Mouse (Mus musculus): Measurements from ENCODE around the gene Pm20d1. TPM values are rescaled to one million over a fixed set of nuclear protein-coding genes. Genes with fewer than 3 reads are reported as not detected.
A peak's percentile ranks its signal among the peaks of the same experiment; 100 is the strongest.

The Pm20d1 gene
- polyA plus RNA-seq, 1 experiment from 2014 or later = 0.70 TPM

- no peak overlapping the region for H3K4me3 ChIP-seq (ENCODE audit: low read length)
- 70% methylated on average over 8 of the region's 8 CpGs for WGBS
- 0 out of 2 replicates have a peak, but pooled peaks cover 4% of the 10 kb centered on the region for H3K4me1 ChIP-seq (replicated peaks; ENCODE audit: control insufficient read depth, insufficient read depth, low read length)
- no peak for ATAC-seq (ENCODE audit: low read depth)
- no peaks in the 10 kb centered on the region for H3K36me3 ChIP-seq (ENCODE audit: control insufficient read depth, insufficient read depth, low read length)
- no peak overlapping the region for H3K4me2 ChIP-seq (ENCODE audit: low read depth, low read length)
- H3K27ac ChIP-seq (ENCODE audit: low read length) = no peak overlapping the region
- no peak overlapping the region for H3K9ac ChIP-seq (ENCODE audit: low read length)
- H3K9me3 ChIP-seq (ENCODE audit: control insufficient read depth, low read length) = peaks cover 3% of the 10 kb centered on the region; the same call in 1 of the 2 replicates
- H3K27me3 ChIP-seq (ENCODE audit: control insufficient read depth, insufficient read depth, low read depth, low read length) = no peaks in the 10 kb centered on the region
Measured at GRCm38 (mm10) chr1:131822292-131822691, 25.1 kb downstream of the Pm20d1 start.

GRCm38 (mm10) chr1:131822856-131823492 is 25.8 kb downstream of the Pm20d1 start:
- H3K4me1 ChIP-seq (replicated peaks; ENCODE audit: control insufficient read depth, insufficient read depth, low read length) = 0 out of 2 replicates have a peak, but pooled peaks cover 4% of the 10 kb centered on the region
- H3K4me2 ChIP-seq (ENCODE audit: low read depth, low read length) = no peak overlapping the region
- no peaks in the 10 kb centered on the region for H3K27me3 ChIP-seq (ENCODE audit: control insufficient read depth, insufficient read depth, low read depth, low read length)
- H3K9me3 ChIP-seq (ENCODE audit: control insufficient read depth, low read length) = peaks cover 3% of the 10 kb centered on the region; the same call in 1 of the 2 replicates
- no peak overlapping the region for H3K27ac ChIP-seq (ENCODE audit: low read length)
- 85% methylated on average over 1 of the region's 1 CpGs for WGBS
- no peak for ATAC-seq (ENCODE audit: low read depth)
- no peak overlapping the region for H3K9ac ChIP-seq (ENCODE audit: low read length)
- no peaks in the 10 kb centered on the region for H3K36me3 ChIP-seq (ENCODE audit: control insufficient read depth, insufficient read depth, low read length)
- no peak overlapping the region for H3K4me3 ChIP-seq (ENCODE audit: low read length)

GRCm38 (mm10) chr1:131823563-131823962 is 26.4 kb downstream of the Pm20d1 start:
- ATAC-seq (ENCODE audit: low read depth) = no peak
- H3K36me3 ChIP-seq (ENCODE audit: control insufficient read depth, insufficient read depth, low read length) = no peaks in the 10 kb centered on the region
- H3K27ac ChIP-seq (ENCODE audit: low read length) = no peak overlapping the region
- peaks cover 3% of the 10 kb centered on the region; the same call in 1 of the 2 replicates for H3K9me3 ChIP-seq (ENCODE audit: control insufficient read depth, low read length)
- WGBS = 34% methylated on average over 5 of the region's 5 CpGs
- no peaks in the 10 kb centered on the region for H3K27me3 ChIP-seq (ENCODE audit: control insufficient read depth, insufficient read depth, low read depth, low read length)
- H3K4me1 ChIP-seq (replicated peaks; ENCODE audit: control insufficient read depth, insufficient read depth, low read length) = 0 out of 2 replicates have a peak, but pooled peaks cover 4% of the 10 kb centered on the region
- H3K9ac ChIP-seq (ENCODE audit: low read length) = no peak overlapping the region
- H3K4me3 ChIP-seq (ENCODE audit: low read length) = no peak overlapping the region
- no peak overlapping the region for H3K4me2 ChIP-seq (ENCODE audit: low read depth, low read length)

GRCm38 (mm10) chr1:131824528-131825181 is 27.5 kb downstream of the Pm20d1 start:
- Histone ChIP-seq H3K36me3 (ENCODE audit: control insufficient read depth, insufficient read depth, low read length) (no peaks in the 10 kb centered on the region), H3K27ac (ENCODE audit: low read length) (no peak overlapping the region), H3K9ac (ENCODE audit: low read length) (no peak overlapping the region), H3K27me3 (ENCODE audit: control insufficient read depth, insufficient read depth, low read depth, low read length) (no peaks in the 10 kb centered on the region), H3K4me2 (ENCODE audit: low read depth, low read length) (no peak overlapping the region), H3K4me3 (ENCODE audit: low read length) (no peak overlapping the region), H3K4me1 (replicated peaks; ENCODE audit: control insufficient read depth, insufficient read depth, low read length) (peaks cover 10% of the 10 kb centered on the region; the same call in 1 of the 2 replicates), H3K9me3 (ENCODE audit: control insufficient read depth, low read length) (no peaks in the 10 kb centered on the region; the same call in 1 of the 2 replicates)
- no peak for ATAC-seq (ENCODE audit: low read depth)
- WGBS = 77% methylated on average over 11 of the region's 11 CpGs

GRCm38 (mm10) chr1:131827207-131827786 is 30.1 kb downstream of the Pm20d1 start, which contains the start of gene Slc41a1:
Slc41a1 (plus strand) TSS chr1:131827493.
- Histone ChIP-seq H3K36me3 (ENCODE audit: control insufficient read depth, insufficient read depth, low read length) (no peaks in the 10 kb centered on the region), H3K27me3 (ENCODE audit: control insufficient read depth, insufficient read depth, low read depth, low read length) (no peaks in the 10 kb centered on the region), H3K9ac (ENCODE audit: low read length) (peak within 1 kb of the TSS; percentile 85), H3K4me1 (replicated peaks; ENCODE audit: control insufficient read depth, insufficient read depth, low read length) (peaks cover 10% of the 10 kb centered on the region; the same call in 1 of the 2 replicates), H3K27ac (ENCODE audit: low read length) (peak within 1 kb of the TSS; percentile 79), H3K4me3 (ENCODE audit: low read length) (peak within 1 kb of the TSS; percentile 76), H3K4me2 (ENCODE audit: low read depth, low read length) (peak within 1 kb of the TSS; percentile 93), H3K9me3 (ENCODE audit: control insufficient read depth, low read length) (no peaks in the 10 kb centered on the region)
- peak; percentile 61 for ATAC-seq (ENCODE audit: low read depth)
- 2% methylated on average over 25 of the region's 25 CpGs for WGBS

GRCm38 (mm10) chr1:131827787-131828258 is 30.6 kb downstream of the Pm20d1 start:
- ATAC-seq (ENCODE audit: low read depth) = peak; percentile 98
- no peaks in the 10 kb centered on the region for H3K9me3 ChIP-seq (ENCODE audit: control insufficient read depth, low read length)
- H3K4me3 ChIP-seq (ENCODE audit: low read length) = peak overlapping the region; percentile 76
- H3K36me3 ChIP-seq (ENCODE audit: control insufficient read depth, insufficient read depth, low read length) = no peaks in the 10 kb centered on the region
- H3K27ac ChIP-seq (ENCODE audit: low read length) = peak overlapping the region; percentile 79
- H3K4me1 ChIP-seq (replicated peaks; ENCODE audit: control insufficient read depth, insufficient read depth, low read length) = peaks cover 10% of the 10 kb centered on the region; the same call in 1 of the 2 replicates
- WGBS = under 1% methylated on average over 29 of the region's 36 CpGs
- peak overlapping the region; percentile 93 for H3K4me2 ChIP-seq (ENCODE audit: low read depth, low read length)
- H3K27me3 ChIP-seq (ENCODE audit: control insufficient read depth, insufficient read depth, low read depth, low read length) = no peaks in the 10 kb centered on the region
- peak overlapping the region; percentile 85 for H3K9ac ChIP-seq (ENCODE audit: low read length)

GRCm38 (mm10) chr1:131828297-131829126 is 31.3 kb downstream of the Pm20d1 start:
- Histone ChIP-seq H3K27me3 (ENCODE audit: control insufficient read depth, insufficient read depth, low read depth, low read length) (no peaks in the 10 kb centered on the region), H3K27ac (ENCODE audit: low read length) (peak overlapping the region; percentile 79), H3K4me3 (ENCODE audit: low read length) (peak overlapping the region; percentile 76), H3K4me1 (replicated peaks; ENCODE audit: control insufficient read depth, insufficient read depth, low read length) (peaks cover 10% of the 10 kb centered on the region; the same call in 1 of the 2 replicates), H3K36me3 (ENCODE audit: control insufficient read depth, insufficient read depth, low read length) (no peaks in the 10 kb centered on the region), H3K9ac (ENCODE audit: low read length) (peak overlapping the region; percentile 85), H3K9me3 (ENCODE audit: control insufficient read depth, low read length) (no peaks in the 10 kb centered on the region), H3K4me2 (ENCODE audit: low read depth, low read length) (peak overlapping the region; percentile 93)
- WGBS = 1% methylated on average over 18 of the region's 22 CpGs
- ATAC-seq (ENCODE audit: low read depth) = peak; percentile 65

- no peak overlapping the region for H3K27ac ChIP-seq (ENCODE audit: low read length)
- peak overlapping the region; percentile 85; the same call in 1 of the 2 replicates for H3K9ac ChIP-seq (ENCODE audit: low read length)
- 38% methylated on average over 5 of the region's 5 CpGs for WGBS
Measured at GRCm38 (mm10) chr1:131829279-131829678, 32.1 kb downstream of the Pm20d1 start.

More at GRCm38 (mm10) chr1:131829279-131829678, 32.1 kb downstream of the Pm20d1 start:
- Histone ChIP-seq H3K36me3 (ENCODE audit: control insufficient read depth, insufficient read depth, low read length) (no peaks in the 10 kb centered on the region), H3K4me2 (ENCODE audit: low read depth, low read length) (peak overlapping the region; percentile 93), H3K9me3 (ENCODE audit: control insufficient read depth, low read length) (no peaks in the 10 kb centered on the region), H3K4me3 (ENCODE audit: low read length) (peak overlapping the region; percentile 76), H3K27me3 (ENCODE audit: control insufficient read depth, insufficient read depth, low read depth, low read length) (no peaks in the 10 kb centered on the region), H3K4me1 (replicated peaks; ENCODE audit: control insufficient read depth, insufficient read depth, low read length) (peaks cover 10% of the 10 kb centered on the region; the same call in 1 of the 2 replicates)
- no peak for ATAC-seq (ENCODE audit: low read depth)

All from lung, embryonic 16.5 days (tissue).